Mouse (Mus musculus) heart, postnatal 0 days (tissue): Measurements from ENCODE around the gene Pgm2l1. TPM values are rescaled to one million over a fixed set of nuclear protein-coding genes. Genes with fewer than 3 reads are reported as not detected.

Experiments used
- ATAC-seq: fragments of 200-750 bp; cut with Nextera tagmentation; 2 replicates; pipeline ENCODE4 v1.8.0; 2017; ENCODE audit warnings: low read depth, moderate number of reproducible peaks, moderate library complexity; ENCODE audit not compliant: insufficient read depth
- DNase-seq: peaks from one replicate; pipeline ENCODE4 v3.0.0-alpha.2; 2016; ENCODE audit warnings: low spot score
- H3K27ac ChIP-seq: fragments of 300-500 bp; sonication (generic); 2 replicates; pipeline ENCODE4 v1.5.1; 2014; ENCODE audit warnings: low read depth, mild to moderate bottlenecking
- H3K27me3 ChIP-seq: fragments of 300-500 bp; sonication (generic); 2 replicates; pipeline ENCODE4 v1.6.1; 2014; ENCODE audit warnings: low read length, mixed read lengths; ENCODE audit not compliant: control insufficient read depth, insufficient read depth
- H3K36me3 ChIP-seq: fragments of 300-500 bp; sonication (generic); replicated peaks from 2 replicates; pipeline ENCODE4 v1.6.1; 2014; ENCODE audit warnings: low read length, mixed read lengths; ENCODE audit not compliant: control insufficient read depth, insufficient read depth
- H3K4me1 ChIP-seq: fragments of 300-500 bp; sonication (generic); 2 replicates; pipeline ENCODE4 v1.6.1; 2014; ENCODE audit warnings: antibody characterized with exemption; ENCODE audit not compliant: control insufficient read depth, insufficient read depth
- H3K4me2 ChIP-seq: fragments of 300-500 bp; sonication (generic); 2 replicates; pipeline ENCODE4 v1.6.1; 2014; ENCODE audit warnings: low read depth, mild to moderate bottlenecking, low read length, moderate library complexity
- H3K4me3 ChIP-seq: fragments of 300-500 bp; sonication (generic); 2 replicates; pipeline ENCODE4 v1.5.1; 2014; ENCODE audit warnings: low read depth, low read length
- H3K9ac ChIP-seq: fragments of 300-500 bp; sonication (generic); replicated peaks from 2 replicates; pipeline ENCODE4 v1.6.1; 2014; ENCODE audit warnings: low read depth, low read length, mixed read lengths
- H3K9me3 ChIP-seq: fragments of 300-500 bp; sonication (generic); replicated peaks from 2 replicates; pipeline ENCODE4 v1.6.1; 2016; ENCODE audit warnings: low read length; ENCODE audit not compliant: control insufficient read depth
- CTCF ChIP-seq: IDR thresholded peaks from 2 replicates; pipeline ENCODE4 v1.5.1; 2016; ENCODE audit warnings: antibody characterized with exemption, control low read depth, low read depth
- EP300 ChIP-seq: IDR thresholded peaks from 2 replicates; pipeline ENCODE4 v1.6.1; 2016; ENCODE audit warnings: antibody characterized with exemption, low read depth
- WGBS: fragments of 180-500 bp; shearing (Covaris S2); extraction: QIAGEN DNeasy Blood & Tissue Kit; methylation state at CpG from one replicate; pipeline ENCODE4 v1.1.7; 2014; 5-methylcytosine and 5-hydroxymethylcytosine counted together
- polyA plus RNA-seq: library from polyadenylated mRNA; unstranded; fragments of >200 nt; fragmentation: Nextera tagmentation; extraction: Ambion mirVana; gene quantifications from 2 replicates; pipeline ENCODE4 v1.2.1, GENCODE M21; 2015
- total RNA-seq: library from RNA; depleted of rRNA; stranded (reverse); fragments of >200 nt; gene quantifications from 2 replicates; pipeline ENCODE4 v1.2.3, GENCODE M21; 2014; ENCODE audit warnings: low replicate concordance

Pgm2l1 gene
- total and polyA plus RNA-seq, 2 experiments from 2014 or later, result 0.56 to 3.5 TPM

GRCm38 (mm10) chr7:100296699-100297098 is 69.5 kb downstream of the Pgm2l1 start:
- ATAC-seq, result no peak
- WGBS, result 62% methylated on average over 6 of the region's 6 CpGs

GRCm38 (mm10) chr7:100298861-100299510 is 71.8 kb downstream of the Pgm2l1 start:
- 70% methylated on average over 14 of the region's 14 CpGs for WGBS
- ATAC-seq, result no peak
- Histone ChIP-seq H3K4me1 (peaks cover 16% of the 10 kb centered on the region), H3K9ac (no peak overlapping the region), H3K36me3 (0 out of 2 replicates have a peak, but pooled peaks cover 3% of the 10 kb centered on the region), H3K9me3 (no peaks in the 10 kb centered on the region), H3K27me3 (no peaks in the 10 kb centered on the region), H3K4me3 (no peak overlapping the region), H3K4me2 (no peak overlapping the region), H3K27ac (no peak overlapping the region)
- DNase-seq, result no peak
- TF ChIP-seq EP300 (no peak), CTCF (no peak)

More at GRCm38 (mm10) chr7:100296699-100297098, 69.5 kb downstream of the Pgm2l1 start:
- no peak for DNase-seq
- Histone ChIP-seq H3K9ac (no peak overlapping the region), H3K36me3 (0 out of 2 replicates have a peak, but pooled peaks cover 3% of the 10 kb centered on the region), H3K4me3 (no peak overlapping the region), H3K4me1 (peaks cover 10% of the 10 kb centered on the region), H3K27me3 (no peaks in the 10 kb centered on the region), H3K27ac (no peak overlapping the region), H3K4me2 (no peak overlapping the region), H3K9me3 (no peaks in the 10 kb centered on the region)
- no peak for TF ChIP-seq CTCF
- TF ChIP-seq EP300, result no peak

GRCm38 (mm10) chr7:100301390-100301789 is 74.2 kb downstream of the Pgm2l1 start:
- peaks cover 16% of the 10 kb centered on the region for H3K4me1 ChIP-seq
- ATAC-seq (no peak), DNase-seq (no peak)
- peak overlapping the region; percentile 69; the same call in 1 of the 2 replicates for H3K27ac ChIP-seq
- TF ChIP-seq EP300, result no peak
- no peak for TF ChIP-seq CTCF
- no peaks in the 10 kb centered on the region for H3K27me3 ChIP-seq
- no peak overlapping the region; the same call in 1 of the 2 replicates for H3K4me2 ChIP-seq
- H3K36me3 ChIP-seq, result no peaks in the 10 kb centered on the region
- WGBS, result 49% methylated on average over 3 of the region's 3 CpGs
- no peaks in the 10 kb centered on the region for H3K9me3 ChIP-seq
- no peak overlapping the region for H3K4me3 ChIP-seq
- H3K9ac ChIP-seq, result no peak overlapping the region

- TF ChIP-seq EP300 (no peak), CTCF (no peak)
- Histone ChIP-seq H3K27me3 (no peaks in the 10 kb centered on the region), H3K4me2 (no peak overlapping the region), H3K4me1 (peaks cover 16% of the 10 kb centered on the region), H3K9ac (no peak overlapping the region), H3K36me3 (no peaks in the 10 kb centered on the region), H3K4me3 (no peak overlapping the region), H3K27ac (peak overlapping the region; percentile 69), H3K9me3 (no peaks in the 10 kb centered on the region)
- ATAC-seq, result peak; percentile 83
- WGBS, result 30% methylated on average over 4 of the region's 4 CpGs
- DNase-seq, result peak; percentile 83
Observed at GRCm38 (mm10) chr7:100302316-100302715, 75.1 kb downstream of the Pgm2l1 start.

- no peaks in the 10 kb centered on the region for H3K27me3 ChIP-seq
- H3K4me2 ChIP-seq, result no peak overlapping the region
- no peaks in the 10 kb centered on the region for H3K9me3 ChIP-seq
- DNase-seq, result no peak
- WGBS, result 90% methylated on average over 9 of the region's 9 CpGs
- TF ChIP-seq EP300 (no peak), CTCF (no peak)
- no peak overlapping the region for H3K27ac ChIP-seq
- H3K4me3 ChIP-seq, result no peak overlapping the region
- peaks cover 20% of the 10 kb centered on the region for H3K4me1 ChIP-seq
- no peaks in the 10 kb centered on the region for H3K36me3 ChIP-seq
- no peak for ATAC-seq
- H3K9ac ChIP-seq, result no peak overlapping the region
Observed at GRCm38 (mm10) chr7:100305894-100306293, 78.7 kb downstream of the Pgm2l1 start.
